Mouse (Mus musculus): ENCODE data around the gene Pex6. TPM values are rescaled to one million over a fixed set of nuclear protein-coding genes. Genes with fewer than 3 reads are reported as not detected.

The Pex6 gene
- total RNA-seq (2017), result 16.5 and 17.7 TPM in 2 replicates

DNA sequence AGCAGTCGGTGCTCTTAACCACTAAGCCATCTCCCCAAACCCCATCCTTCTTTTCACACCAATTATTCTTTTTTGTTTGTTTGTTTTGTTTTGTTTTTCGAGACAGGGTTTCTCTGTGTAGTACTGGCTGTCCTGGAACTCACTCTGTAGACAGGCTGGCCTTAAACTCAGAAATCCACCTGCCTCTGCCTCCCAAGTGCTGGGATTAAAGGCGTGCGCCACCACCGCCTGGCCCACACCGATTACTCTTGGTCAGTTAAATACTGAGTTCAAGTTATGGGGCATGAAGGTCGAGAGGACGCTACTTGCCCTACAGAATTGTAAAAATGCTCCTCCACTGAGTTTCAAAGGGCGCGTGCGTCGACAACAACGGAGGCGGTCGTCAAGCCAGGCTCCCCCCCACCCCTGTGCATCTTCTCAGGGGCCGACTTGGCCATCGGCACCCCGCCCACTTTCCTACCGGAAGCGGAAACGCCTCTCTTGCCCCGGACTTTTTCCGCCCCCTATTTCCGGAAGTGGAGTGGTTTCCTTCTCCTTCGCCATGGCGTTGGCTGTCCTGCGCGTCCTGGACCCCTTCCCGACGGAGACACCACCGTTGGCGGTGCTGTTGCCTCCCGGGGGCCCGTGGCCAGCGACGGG is at the start of gene Pex6:
Gene Pex6 (plus strand): TSS at position 505 of the 639 bp plus-strand sequence.
- peak; percentile 96 for ATAC-seq (ENCODE audit: extremely low read depth, insufficient number of reproducible peaks, low FRiP score, poor library complexity, severe bottlenecking)

DNA sequence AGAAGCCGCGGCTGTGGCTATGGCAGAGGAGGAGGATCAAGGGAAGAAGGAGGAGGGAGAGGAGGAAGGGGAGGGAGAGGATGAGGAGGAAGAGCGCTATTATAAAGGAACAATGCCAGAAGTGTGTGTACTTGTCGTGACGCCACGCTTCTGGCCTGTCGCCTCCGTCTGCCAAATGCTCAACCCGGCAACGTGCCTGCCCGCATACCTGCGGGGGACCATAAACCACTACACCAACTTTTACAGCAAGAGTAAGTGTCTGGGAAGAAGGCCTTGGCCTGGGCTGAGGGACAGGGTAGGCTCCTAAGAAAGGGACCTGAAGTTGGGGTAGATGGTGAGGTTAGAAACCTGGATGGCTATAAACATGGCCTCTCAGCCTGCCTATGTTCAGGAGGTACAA is 49.3 kb upstream of the Pex6 start:
- ATAC-seq (ENCODE audit: extremely low read depth, insufficient number of reproducible peaks, low FRiP score, poor library complexity, severe bottlenecking), result no peak

DNA sequence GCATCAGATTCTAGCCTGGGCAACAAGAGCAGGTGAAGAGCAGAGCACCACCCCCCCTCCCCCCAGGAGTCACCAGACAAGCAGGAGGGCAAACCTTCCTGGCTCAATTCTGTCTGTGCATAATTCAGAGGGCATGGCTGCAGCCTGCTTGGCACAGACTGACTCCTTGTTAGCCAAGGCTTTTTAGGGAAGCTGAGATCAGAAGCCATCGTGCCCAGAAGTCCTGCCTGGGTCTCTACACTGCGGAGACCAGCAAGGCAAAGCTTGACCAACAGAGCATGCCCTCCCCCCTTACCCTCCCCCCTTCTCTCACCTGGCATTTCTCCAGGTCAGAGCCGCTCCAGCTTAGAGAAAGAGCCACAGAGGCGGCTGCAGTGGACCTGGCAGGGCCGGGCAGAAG is 48.5 kb upstream of the Pex6 start:
- no peak for ATAC-seq (ENCODE audit: extremely low read depth, insufficient number of reproducible peaks, low FRiP score, poor library complexity, severe bottlenecking)

DNA sequence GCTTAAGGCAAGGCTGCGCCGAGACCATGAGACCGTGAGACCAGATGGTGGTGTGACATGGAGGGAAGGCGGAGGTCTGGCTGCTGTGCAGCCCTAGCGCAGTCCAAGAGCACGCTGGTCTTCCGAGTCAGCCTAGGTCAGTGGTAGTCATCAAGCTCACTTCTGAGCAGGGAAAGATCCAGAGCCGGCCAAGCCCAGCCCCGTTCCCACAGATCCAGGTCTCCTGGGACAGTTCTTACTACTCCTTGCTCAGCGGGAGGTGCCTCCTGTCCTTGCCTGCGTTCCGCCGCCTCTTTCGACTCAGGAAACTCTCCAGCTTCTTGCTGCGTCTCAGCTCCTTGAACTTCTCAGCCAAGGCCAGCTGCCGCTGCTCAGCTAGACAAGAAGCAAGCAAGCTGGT is 43.6 kb upstream of the Pex6 start:
- ATAC-seq (ENCODE audit: extremely low read depth, insufficient number of reproducible peaks, low FRiP score, poor library complexity, severe bottlenecking), result no peak

DNA sequence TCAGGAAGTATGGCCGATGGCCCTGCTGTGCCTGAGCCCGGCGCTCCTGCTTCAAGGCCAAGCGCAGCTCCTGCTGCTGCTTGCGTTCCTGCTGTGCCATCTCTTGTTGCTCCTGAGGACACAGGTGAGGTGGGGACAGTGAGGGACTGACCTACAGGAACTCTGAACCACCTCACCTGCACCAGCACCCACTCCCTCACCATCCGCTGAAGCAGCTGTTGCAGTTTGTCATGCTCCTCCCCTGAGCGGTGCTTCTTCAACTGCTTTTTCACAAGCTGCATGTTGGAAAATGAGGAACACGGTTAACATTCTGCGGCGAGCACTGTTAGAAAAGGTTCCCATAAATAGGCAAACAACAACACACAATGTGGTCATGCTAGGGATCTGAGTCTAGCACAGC is 41.4 kb upstream of the Pex6 start:
- no peak for ATAC-seq (ENCODE audit: extremely low read depth, insufficient number of reproducible peaks, low FRiP score, poor library complexity, severe bottlenecking)

DNA sequence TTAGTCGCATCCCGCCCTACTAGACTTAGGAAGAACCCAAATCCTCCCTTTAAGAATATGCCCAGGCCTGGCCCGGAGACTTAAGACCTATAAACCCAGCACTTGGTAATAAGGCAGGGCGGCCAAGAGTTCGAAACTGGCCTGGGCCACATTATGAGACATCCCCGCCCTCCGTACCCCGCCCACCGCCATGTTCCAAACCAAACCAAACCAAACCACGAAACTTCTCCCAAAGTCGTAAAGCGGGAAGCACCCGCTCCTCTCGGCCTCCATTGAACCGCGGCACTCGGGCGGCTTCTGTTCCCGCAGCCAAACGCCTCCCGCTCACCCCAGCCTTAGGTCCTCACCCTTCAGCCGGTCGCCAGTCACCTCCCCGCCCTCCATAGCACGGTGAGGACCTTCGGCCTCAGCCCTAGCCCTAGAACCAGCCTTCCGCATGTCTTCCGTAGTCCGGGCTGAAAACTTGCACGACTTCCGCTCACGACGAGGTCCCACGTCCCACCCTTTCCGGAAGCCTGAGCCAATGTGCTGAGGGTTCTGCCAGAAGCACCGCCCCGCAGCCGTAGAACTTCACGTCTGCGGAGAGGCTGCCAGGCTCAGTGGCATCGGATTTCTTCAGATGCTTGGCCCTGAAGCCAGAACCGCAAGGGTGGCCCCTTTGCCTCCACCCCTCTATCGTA is 37.3 kb upstream of the Pex6 start, which contains the start of gene Rrp36:
Gene Rrp36 (minus strand): TSS at position 503 of the 680 bp plus-strand sequence.
- peak; percentile 98 for ATAC-seq (ENCODE audit: extremely low read depth, insufficient number of reproducible peaks, low FRiP score, poor library complexity, severe bottlenecking)

DNA sequence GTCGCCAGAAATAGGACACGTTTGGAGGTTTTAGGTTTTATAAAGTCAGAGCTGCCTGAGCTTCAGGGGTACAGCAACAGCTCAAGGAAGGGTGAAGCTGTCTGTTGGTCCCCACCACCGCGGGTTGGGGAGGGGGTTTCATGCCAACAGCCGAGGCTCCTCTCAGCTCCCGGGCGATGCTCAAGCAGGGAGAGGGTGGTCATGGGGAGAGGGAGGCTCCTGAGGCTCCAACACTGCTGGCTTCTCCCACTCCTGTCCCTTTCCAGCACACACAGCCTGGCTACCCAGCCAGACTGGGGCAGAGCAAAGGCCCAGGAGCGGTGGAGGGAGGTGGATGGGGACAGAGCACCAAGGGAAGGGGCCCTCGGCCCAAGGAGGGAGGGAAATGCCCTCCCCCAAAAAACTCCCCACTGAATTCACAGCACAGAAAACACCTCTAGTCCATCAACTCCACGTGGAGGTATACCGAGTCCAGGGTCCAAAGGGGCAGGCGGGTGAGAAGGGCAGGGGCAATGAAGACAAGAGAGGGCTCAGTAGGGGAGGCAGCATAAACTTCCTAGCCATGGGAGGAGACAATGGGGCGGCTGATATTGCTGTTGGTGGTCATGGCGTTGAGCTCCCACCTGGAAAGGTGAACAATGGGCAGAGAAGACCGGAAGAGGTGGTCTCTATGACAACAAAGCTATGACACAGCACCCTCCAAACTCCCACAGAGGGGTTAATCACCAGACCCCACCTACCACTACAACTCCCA is 36.6 kb upstream of the Pex6 start:
- no peak for ATAC-seq (ENCODE audit: extremely low read depth, insufficient number of reproducible peaks, low FRiP score, poor library complexity, severe bottlenecking)

DNA sequence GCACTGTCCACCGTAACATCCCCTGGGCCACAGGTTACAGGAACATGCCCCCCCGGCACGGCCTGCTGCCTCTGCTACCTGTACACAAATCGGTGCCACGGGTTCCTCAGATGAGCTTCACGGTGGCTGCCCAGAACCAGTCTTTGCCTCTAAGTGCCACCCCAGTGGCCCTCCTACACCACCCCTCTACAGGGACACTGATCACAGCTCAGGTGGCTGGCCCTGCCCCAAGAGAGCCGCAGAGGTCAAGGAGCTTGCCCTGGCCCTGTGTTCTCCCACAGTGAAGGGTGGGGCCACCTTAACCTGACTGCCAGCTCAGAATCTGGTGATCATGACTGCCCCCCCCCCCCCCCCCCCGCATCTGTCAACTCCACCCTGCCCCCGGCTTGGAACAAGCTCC is 32.8 kb upstream of the Pex6 start, which contains the start of gene Mea1:
Gene Mea1 (plus strand): TSS at position 378 of the 400 bp plus-strand sequence.
- ATAC-seq (ENCODE audit: extremely low read depth, insufficient number of reproducible peaks, low FRiP score, poor library complexity, severe bottlenecking), result no peak

DNA sequence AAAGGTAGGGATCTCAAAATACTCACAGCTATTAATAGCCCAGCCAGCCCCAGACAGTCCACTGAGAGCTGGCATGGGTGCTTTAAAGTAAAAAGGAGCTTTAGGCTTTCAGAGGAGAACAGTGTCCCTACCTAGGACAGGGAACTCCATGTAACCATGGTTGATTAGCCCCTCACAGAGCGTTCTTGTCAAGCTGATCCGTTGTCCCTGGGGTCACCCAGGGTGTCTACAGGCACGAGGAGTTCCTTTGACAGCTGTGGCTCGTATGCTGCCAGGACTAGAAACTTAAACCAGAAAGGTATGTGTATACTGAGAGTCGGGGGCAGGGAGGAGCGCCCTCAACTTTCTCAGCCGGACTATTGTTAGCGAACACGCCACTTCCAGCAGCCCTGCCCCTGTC is 32.4 kb upstream of the Pex6 start:
- no peak for ATAC-seq (ENCODE audit: extremely low read depth, insufficient number of reproducible peaks, low FRiP score, poor library complexity, severe bottlenecking)

DNA sequence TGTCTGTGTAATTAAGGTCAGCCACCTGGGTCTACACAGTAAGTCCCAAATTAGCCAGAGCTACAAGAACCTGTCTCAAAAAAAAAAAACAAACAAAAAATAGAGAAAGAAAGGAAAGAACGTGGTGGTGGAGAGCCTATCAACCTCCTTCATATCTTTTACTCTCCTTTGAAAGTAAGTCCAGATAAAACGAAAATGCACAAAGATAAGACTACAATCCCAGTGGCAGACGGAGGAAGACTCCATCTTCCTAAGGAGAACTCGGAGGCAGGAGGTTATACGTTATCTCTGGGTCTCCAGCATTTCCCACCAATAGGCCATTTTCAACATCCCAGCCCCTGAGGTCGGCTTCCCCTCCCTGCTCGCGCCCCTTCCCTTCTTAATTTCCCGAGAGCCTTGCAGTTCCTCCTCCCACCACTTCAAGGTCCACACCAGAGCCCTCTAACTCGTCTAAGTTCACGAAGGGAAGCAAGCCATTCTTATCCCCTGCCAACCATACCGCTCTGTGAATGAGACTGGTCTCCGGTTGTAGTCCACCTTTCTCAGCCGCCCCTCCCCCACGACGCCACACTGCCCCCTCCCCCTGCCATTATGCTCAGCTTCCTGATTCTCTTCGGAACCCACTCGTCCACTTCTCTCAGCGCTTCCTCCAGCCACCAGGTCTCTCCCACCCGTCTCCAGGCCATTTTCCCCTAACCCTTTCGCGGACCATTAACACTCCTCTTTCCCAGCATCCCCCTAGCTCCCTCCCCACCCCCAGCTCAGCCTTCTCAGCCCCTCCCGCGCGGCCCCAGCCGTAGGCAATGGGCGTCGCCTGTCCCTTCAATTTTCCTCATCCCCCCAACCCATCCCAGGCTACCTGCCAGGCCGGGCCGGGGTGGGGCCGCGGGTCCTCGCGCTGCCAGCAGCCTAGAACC is 31.2 kb upstream of the Pex6 start:
- no peak for ATAC-seq (ENCODE audit: extremely low read depth, insufficient number of reproducible peaks, low FRiP score, poor library complexity, severe bottlenecking)

DNA sequence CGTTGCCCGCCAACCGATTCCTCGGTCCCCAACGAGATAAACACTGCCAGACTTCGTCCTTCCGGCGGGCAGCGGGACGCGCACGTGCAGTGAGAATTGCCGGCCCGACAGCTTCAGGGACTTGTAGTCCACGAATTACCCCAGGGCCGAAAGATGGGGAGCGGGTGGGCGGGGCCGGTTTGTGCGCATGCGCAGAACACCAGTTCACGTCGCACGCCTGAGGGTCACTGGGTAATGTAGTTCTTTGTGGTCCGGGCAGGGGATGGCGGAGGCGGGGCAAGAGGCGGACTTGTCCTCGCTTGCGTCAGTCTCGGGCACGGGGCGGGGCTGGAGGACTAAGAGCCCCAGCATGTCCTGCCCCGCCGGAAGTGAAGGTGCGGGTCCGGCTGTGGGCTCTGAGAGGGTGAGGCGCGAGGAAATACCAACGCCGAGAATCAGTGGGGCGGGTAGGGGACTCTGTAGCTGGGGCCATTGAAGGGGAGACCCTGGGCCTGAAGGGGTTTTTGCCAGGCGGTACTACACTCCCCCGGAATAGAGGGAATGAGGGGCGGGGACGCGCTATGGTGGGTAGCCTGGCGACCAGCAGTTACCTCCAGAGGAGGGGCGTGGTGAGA is 30.4 kb upstream of the Pex6 start, which contains the start of gene Klhdc3:
Gene Klhdc3 (minus strand): TSS at position 155 of the 614 bp plus-strand sequence.
- ATAC-seq (ENCODE audit: extremely low read depth, insufficient number of reproducible peaks, low FRiP score, poor library complexity, severe bottlenecking), result peak; percentile 96

DNA sequence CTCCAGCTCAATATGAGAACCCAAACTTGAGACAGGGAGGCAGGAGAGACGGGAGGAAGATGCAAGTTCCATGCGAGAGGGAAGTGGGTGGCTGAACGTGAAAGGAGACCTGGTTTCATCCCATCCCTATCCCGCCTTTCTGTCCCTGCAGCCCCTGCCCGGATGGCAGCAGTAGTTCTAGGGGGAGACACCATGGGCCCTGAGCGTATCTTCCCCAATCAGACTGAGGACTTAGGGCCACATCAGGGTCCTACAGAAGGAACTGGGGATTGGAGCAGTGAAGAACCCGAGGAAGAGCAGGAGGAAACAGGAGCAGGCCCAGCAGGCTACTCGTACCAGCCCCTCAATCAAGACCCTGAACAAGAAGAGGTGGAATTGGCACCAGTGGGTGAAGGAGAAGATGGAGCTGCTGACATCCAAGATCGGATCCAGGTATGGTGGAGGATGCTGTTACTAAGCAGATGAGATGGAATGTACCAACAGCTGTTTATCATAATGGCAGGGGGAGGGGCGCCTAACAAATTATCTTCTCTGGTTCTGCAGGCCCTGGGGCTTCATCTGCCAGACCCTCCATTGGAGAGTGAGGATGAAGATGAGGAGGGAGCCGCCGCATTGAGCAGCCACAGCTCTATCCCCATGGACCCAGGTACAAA is 29.7 kb upstream of the Pex6 start:
- ATAC-seq (ENCODE audit: extremely low read depth, insufficient number of reproducible peaks, low FRiP score, poor library complexity, severe bottlenecking), result no peak

DNA sequence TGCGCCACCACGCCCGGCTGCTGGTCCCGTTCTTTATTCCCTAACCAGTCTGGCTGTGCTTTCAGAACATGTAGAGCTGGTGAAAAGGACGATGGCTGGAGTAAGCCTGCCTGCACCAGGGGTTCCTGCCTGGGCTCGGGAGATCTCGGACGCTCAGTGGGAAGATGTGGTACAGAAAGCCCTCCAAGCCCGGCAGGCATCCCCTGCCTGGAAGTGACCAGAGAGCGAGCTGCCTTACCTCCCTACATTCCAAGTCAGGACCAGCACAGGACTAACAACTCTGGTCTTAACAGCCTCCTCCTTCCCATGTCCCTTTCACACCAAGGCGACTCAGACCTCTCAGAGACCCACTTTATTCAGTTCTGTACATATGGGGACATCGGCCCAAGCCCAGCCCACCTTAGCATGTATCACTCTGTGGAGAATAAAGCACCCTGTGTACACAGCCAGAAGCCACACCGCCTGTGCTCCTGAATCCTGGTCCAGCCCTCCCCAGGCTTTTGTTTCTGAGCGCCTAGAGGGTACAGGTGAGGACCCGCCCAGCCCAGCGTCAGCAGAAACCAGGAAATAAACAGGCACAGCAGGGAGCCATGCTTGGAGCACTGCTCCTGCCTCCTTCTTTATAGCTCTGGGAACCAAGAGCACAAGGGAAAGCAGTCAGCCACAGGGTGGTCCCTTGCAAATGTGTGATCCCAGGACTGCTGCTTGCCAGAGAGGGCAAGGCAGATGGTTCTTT is 28.4 kb upstream of the Pex6 start:
- no peak for ATAC-seq (ENCODE audit: extremely low read depth, insufficient number of reproducible peaks, low FRiP score, poor library complexity, severe bottlenecking)

DNA sequence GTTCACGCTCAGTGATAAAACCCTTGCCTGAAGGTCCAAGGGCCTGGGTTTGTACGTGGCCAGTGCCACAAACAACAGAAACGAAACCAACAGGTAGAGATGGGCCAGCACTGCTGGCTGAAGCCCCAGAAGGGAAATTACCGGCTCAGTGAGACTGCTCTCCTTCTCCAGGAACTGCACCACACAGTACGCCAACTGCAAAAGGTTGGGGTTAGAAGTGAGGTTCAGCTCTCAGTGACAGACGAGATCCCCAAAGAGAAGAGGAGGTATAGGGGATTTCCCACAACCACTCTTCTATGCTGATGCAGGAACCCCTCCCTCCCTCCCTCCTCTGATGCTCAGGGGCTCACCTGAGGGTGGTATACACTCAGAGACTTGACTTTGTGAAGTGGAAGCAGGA is 25.4 kb upstream of the Pex6 start:
- no peak for ATAC-seq (ENCODE audit: extremely low read depth, insufficient number of reproducible peaks, low FRiP score, poor library complexity, severe bottlenecking)

DNA sequence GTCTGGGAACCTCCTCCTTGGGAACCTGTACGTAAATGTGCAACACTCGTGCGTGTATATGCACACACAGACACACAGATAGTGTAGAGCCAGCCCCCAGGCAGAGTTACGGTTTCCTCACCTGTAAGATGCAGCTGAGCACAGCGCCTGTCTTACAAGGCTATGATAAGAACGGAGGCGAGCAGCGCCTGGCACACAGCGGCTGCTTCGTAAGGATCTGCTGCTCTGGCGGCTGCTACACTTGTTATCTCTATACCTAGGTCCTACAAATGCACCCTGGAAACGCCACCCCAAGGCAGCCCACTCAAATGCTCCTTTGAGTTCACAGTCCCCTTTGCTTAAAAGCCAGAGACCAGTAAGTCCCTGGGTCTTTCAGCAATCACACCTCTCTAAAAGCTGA is 20.6 kb upstream of the Pex6 start:
- no peak for ATAC-seq (ENCODE audit: extremely low read depth, insufficient number of reproducible peaks, low FRiP score, poor library complexity, severe bottlenecking)

DNA sequence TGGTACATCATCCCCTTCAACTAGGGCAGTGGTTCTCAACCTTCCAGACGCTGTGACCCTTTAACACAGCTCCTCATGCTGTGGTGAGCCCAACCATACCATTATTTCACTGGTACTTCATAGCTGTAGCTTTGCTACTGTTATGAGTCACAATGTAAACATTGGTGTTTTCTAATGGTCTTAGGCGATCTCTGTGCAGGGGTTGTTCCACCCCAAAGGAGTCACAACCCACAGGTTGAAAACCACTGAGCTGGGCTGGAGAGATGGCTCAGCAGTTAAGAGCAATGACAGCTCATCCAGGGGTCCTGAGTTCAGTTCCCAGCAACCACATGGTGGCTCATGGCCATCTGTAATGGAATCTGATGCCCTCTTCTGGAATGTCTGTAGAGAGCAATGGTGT is 19.9 kb upstream of the Pex6 start:
- no peak for ATAC-seq (ENCODE audit: extremely low read depth, insufficient number of reproducible peaks, low FRiP score, poor library complexity, severe bottlenecking)

DNA sequence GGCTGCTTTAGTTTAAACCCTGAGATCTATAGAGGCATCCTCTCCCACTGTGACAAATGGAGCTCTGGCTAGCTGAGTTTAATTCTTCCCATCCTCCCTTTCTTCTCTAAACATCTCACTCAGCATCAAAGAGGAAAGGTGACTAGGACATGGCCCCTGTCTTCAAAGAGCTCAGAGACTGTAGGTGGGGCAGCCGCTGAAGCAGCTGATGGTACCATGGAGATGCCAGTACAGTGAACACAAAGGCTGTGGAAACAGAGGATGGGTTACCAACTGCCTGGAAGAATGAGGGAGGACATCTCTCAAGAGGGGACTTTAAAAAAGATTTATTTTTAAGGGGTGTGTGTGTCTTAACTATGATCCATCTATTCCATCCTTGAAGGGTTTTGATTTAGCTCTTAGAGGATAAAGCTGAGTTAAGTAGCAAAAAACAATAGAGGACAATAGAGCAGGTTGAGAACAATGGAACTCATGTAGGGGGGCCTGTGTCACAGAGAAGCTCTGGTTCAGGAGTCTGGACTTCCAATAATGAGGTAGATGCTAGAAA is 16.7 kb upstream of the Pex6 start:
- ATAC-seq (ENCODE audit: extremely low read depth, insufficient number of reproducible peaks, low FRiP score, poor library complexity, severe bottlenecking), result no peak

All from neutrophil, adult 5-6 weeks (primary cell).